Mouse (Mus musculus): ENCODE data around the gene Phyhipl. TPM values are rescaled to one million over a fixed set of nuclear protein-coding genes. Genes with fewer than 3 reads are reported as not detected.

Gene Phyhipl
- polyA plus RNA-seq, 1 experiment, result 0.63 TPM

DNA sequence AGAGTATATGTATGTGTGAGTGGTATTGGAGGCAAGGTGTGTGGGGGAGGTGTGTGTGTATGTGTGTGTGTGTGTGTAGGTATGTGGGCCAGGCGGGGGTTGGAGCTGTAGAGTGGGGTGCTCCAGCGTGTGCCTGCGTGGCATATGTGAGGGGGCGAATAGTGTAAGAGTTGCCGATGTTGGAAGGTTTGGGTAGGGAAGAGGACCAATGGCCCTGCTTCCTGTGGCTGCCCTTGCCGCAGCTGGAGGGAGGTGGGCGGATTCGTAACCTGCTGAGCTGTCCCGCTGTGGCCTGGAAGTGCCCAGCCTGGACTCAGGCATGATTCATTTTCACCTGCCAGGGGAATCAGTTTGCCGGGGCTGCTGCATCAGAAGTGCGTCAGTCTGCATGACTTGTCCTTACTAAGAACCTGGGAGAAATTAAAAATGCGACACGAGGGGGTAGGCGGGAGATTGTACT is 136.1 kb downstream of the Phyhipl start:
- TF ChIP-seq POLR2A (IDR thresholded peaks at IDR 0.05; ENCODE audit: low read depth, low read length) (no peak), CTCF (IDR thresholded peaks at IDR 0.05; ENCODE audit: borderline replicate concordance, insufficient read depth, low read length) (no peak)
- no peak overlapping the region for H3K27ac ChIP-seq (ENCODE audit: insufficient read depth, low read length)
- 0 out of 2 replicates have a peak, but pooled peaks cover 2% of the 10 kb centered on the region for H3K4me1 ChIP-seq (ENCODE audit: control insufficient read depth, insufficient read depth, low read length)
- no peak overlapping the region for H3K4me3 ChIP-seq (ENCODE audit: insufficient read depth, low read length)

DNA sequence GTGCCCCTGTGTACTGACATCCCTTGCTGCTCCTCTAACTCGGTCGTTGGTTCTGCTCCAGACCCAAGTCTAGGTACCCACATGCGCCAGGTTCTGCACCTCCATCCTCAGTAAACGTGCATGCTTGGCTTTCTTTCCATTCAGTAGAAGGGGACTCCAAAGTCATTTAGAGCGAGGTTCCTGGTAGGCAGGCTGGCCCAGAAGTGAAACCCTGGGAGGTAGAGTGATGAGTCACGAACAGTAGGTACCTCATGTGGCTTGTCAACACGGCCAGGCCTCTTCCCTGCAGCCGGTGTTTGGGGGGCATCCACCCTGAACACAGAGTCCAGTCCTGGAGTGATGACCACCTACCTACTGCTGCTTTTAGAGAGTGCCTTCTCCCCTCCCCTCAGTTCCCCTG is 139.1 kb downstream of the Phyhipl start:
- no peak overlapping the region for H3K27ac ChIP-seq (ENCODE audit: insufficient read depth, low read length)
- 0 out of 2 replicates have a peak, but pooled peaks cover 2% of the 10 kb centered on the region for H3K4me1 ChIP-seq (ENCODE audit: control insufficient read depth, insufficient read depth, low read length)
- no peak overlapping the region for H3K4me3 ChIP-seq (ENCODE audit: insufficient read depth, low read length)
- TF ChIP-seq POLR2A (IDR thresholded peaks at IDR 0.05; ENCODE audit: low read depth, low read length), result no peak

DNA sequence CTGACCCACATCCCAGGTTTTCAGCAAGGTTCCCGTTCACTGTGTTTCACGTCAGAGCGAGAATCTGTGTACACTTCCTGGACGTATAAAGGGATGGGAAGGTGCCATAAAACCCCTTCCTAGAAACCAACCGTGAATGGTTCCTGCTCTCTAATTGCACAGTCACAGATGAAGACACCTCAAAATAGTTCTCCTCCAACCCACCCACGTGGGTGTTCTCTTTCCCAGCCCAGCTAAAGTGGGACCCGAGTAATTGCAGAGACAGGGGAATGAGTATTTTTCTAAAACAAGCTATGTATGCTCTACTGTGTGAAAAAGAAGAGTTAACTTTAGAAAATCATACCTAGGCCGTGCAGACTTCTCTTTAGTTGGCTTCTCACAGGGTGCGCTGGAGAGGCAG is 140.9 kb downstream of the Phyhipl start:
- TF ChIP-seq POLR2A (IDR thresholded peaks at IDR 0.05; ENCODE audit: low read depth, low read length), result no peak
- no peak for TF ChIP-seq CTCF (IDR thresholded peaks at IDR 0.05; ENCODE audit: borderline replicate concordance, insufficient read depth, low read length)
- no peak overlapping the region for H3K4me3 ChIP-seq (ENCODE audit: insufficient read depth, low read length)

DNA sequence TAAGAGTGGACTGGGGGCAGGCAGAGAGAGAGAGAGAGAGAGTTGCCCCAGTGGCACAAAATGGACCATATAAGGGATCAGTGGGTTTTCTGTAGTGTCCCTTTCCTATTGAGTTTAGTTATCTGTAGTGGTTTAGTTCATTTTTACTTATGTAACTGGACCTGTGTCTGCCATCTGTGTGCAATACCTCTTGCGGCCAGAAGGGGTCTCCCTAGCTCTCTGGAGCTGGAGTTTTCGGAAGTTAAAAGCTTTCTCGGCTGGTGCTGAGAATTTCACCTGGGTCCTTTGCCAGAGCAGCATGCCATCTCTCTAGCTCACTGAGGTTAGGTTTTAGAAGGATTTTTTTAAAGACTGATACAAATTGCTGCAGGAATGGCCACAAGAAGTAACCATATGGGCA is 147.9 kb downstream of the Phyhipl start:
- Histone ChIP-seq H3K4me3 (ENCODE audit: insufficient read depth, low read length) (no peak overlapping the region), H3K4me1 (ENCODE audit: control insufficient read depth, insufficient read depth, low read length) (no peaks in the 10 kb centered on the region), H3K27ac (ENCODE audit: insufficient read depth, low read length) (no peak overlapping the region)
- no peak for TF ChIP-seq CTCF (IDR thresholded peaks at IDR 0.05; ENCODE audit: borderline replicate concordance, insufficient read depth, low read length)
- TF ChIP-seq POLR2A (IDR thresholded peaks at IDR 0.05; ENCODE audit: low read depth, low read length), result no peak

More for the DNA sequence above, 140.9 kb downstream of the Phyhipl start:
- no peak overlapping the region for H3K27ac ChIP-seq (ENCODE audit: insufficient read depth, low read length)
- 0 out of 2 replicates have a peak, but pooled peaks cover under 1% of the 10 kb centered on the region for H3K4me1 ChIP-seq (ENCODE audit: control insufficient read depth, insufficient read depth, low read length)

Other genes starting within 250 kb of the Phyhipl start
- gene Fam13c, start 215.5 kb downstream of the Phyhipl start, polyA plus RNA-seq (2011; ENCODE audit: insufficient read length, low read depth, missing spikeins), result 12.8 and 15.9 TPM in 2 replicates

All from embryonic fibroblast, embryonic 13.5 days (primary cell).